Mouse (Mus musculus) layer of hippocampus, adult 9-10 months (tissue): ENCODE data around the gene Hist1h2bb.

Experiments
- DNase-seq: peaks from one replicate; pipeline ENCODE4 v3.0.0; 2022; ENCODE audit warnings: low spot score

The Hist1h2bb gene

GRCm38 (mm10) chr13:23728472-23729191 is 17.9 kb upstream of the Hist1h2bb start:
- DNase-seq = no peak

- no peak for DNase-seq
Measured at GRCm38 (mm10) chr13:23729192-23729525, 17.4 kb upstream of the Hist1h2bb start.

- DNase-seq = no peak
Measured at GRCm38 (mm10) chr13:23729706-23730105, 16.8 kb upstream of the Hist1h2bb start.

DNA sequence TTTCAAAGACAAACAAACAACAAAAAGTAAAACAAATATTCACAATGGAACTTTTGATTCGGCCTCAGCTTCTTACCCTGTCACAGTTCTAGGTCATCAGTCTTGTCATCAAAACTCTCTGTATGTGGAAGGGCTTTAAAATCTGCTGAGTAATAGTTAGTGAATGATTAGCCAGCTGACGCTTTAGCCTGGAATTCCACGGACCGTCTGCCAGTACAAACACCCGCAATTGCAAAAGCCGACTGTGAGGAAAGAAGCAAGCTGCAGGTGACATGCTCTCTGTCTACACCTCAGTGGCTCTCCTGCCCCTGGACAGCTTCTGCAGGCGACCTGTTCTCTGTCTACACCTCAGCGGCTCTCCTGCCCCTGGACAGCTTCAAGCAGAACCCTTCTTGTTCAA is 16.1 kb upstream of the Hist1h2bb start:
- no peak for DNase-seq

DNA sequence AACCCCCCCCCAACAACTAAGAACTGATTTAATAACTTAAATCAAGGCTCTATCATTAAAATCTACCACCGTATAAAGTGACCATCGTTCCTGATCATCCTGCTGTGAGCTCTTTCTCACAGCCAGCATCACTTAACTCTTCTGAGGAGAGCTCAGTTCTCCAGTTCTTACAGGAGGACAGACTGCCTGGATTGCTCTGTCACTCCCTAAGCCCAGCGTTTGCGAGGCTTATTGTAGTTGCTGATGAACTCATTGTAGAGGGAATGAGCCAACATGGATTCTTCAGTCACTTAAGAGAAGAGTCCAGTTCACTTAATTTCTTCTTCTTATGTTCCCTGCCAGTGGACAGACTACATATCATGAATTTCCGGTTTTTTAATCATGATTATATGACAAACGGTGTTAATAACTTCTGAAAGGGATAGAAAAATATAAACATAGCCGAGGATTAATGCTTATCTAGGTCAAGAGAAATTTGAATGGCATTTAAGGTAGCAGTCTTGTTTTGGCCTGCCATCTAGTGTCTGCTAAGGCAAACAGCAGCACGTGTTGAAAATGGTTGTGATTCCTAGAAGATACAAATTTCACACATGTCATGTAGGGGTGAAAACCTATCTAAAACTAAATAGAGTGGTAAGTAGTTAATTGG is 14.3 kb upstream of the Hist1h2bb start:
- DNase-seq = no peak

DNA sequence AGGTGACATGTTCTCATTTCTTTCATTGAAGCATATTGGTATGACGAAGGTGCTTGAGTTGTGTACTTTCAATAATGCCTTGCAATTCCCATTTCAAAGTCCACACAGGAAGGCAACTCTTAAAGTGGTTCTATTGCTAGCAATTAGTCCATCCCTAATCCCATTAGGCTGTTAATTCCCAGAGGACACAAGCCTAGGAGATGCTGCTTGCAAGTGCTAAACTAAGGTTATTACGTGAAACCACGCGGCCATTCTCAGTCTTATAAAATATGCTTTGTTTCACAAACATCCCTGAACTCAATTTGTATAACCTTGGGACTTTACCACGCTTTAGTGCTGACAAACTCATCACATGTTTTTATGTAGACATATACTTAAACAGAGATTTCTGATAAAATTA is 9.4 kb upstream of the Hist1h2bb start:
- DNase-seq = no peak

GRCm38 (mm10) chr13:23738041-23738440 is 8.5 kb upstream of the Hist1h2bb start:
- no peak for DNase-seq

DNA sequence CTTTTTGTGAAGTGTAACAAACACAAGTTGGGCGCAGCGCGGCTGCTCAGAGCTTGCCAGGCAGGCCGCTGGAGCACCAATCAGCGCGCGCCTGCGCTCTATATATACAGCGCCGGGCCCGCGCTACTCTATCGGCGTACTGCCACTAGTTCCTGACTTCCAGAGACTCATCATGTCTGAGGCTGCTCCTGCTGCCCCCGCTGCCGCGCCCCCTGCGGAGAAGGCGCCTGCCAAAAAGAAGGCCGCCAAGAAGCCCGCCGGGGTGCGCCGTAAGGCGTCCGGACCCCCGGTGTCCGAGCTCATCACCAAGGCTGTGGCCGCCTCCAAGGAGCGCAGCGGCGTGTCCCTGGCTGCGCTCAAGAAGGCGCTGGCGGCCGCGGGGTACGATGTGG is 7.9 kb upstream of the Hist1h2bb start, which contains the start of gene Hist1h1c:
Gene Hist1h1c, plus strand, starts transcription at position 132 of the 392 bp plus-strand sequence.
- DNase-seq = peak; percentile 69

- peak; percentile 89 for DNase-seq
Measured at GRCm38 (mm10) chr13:23739069-23739921, 7.2 kb upstream of the Hist1h2bb start.

DNA sequence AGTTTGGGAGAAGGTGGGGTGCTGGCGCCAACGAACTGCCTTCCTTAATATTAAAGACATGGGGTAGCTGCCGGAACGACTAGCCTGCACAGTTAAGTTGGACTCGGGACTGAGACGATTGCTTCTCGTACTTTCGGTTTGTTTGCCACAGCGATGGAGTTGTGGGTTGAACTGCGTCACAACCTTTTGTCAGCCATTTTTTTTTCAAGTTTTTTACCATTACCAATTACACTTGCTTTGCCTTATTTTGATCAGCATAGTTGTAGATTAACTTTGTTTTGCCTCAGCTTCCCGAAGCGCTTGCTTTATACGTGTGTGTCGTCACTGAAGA is 6.6 kb upstream of the Hist1h2bb start:
- DNase-seq = no peak

DNA sequence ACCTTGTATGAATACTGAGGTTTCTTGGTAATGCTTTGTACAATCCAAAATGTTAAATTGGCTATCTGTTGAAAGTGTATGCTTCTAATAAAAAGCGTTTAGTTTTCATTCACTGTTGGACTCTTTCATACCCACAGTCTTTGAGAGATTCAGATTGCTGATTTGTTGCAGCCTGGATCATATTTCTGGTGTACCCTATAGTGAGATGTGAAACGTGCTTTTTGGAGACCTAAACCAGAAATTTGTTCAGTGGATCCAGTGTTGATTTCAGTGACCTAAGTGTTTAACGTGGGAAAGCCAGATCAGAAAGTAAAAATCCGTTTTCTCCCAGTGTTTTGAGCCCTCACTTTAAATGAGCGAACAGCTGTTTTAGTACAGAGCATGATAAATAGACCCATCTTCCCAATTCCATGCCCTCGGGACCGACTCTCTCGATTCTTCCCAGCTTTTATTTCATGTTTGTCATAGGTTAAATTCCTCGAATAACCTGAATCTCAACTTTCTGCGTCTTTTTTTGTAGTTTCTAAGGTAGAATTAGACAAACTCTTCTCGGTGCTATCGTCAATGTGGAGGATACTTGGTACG is 6.2 kb upstream of the Hist1h2bb start:
- no peak for DNase-seq

- no peak for DNase-seq
Measured at GRCm38 (mm10) chr13:23740910-23741309, 5.6 kb upstream of the Hist1h2bb start.

DNA sequence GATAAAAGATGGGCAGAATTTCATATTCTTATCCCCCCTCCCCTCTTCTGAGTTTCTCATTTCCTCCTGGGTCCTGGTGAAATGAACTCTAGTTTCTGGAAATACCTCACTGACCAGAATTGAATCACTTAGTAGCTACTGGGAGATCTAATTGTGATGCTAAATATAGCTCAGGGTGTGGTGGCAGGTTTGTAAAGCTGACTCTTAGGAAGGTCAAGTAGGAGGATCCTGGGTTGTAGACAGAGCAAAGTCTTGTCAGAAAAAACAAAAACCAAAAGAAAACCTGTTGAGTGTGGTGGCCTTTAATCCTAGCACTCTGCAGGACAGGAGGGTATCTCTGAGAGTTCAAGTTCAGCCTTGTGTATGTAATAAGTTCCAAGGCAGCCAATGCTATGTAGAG is 4.5 kb upstream of the Hist1h2bb start:
- no peak for DNase-seq

GRCm38 (mm10) chr13:23743215-23743614 is 3.3 kb upstream of the Hist1h2bb start:
- DNase-seq = no peak

- no peak for DNase-seq
Measured at GRCm38 (mm10) chr13:23743963-23744362, 2.6 kb upstream of the Hist1h2bb start.

GRCm38 (mm10) chr13:23744421-23745380 is 1.8 kb upstream of the Hist1h2bb start:
- DNase-seq = no peak

GRCm38 (mm10) chr13:23745381-23746161 is 963 bp upstream of the Hist1h2bb start, which contains the start of gene Hist1h3c:
Gene Hist1h3c (minus strand): TSS chr13:23745602.
- DNase-seq = peak; percentile 78

GRCm38 (mm10) chr13:23747081-23747891 is 752 bp downstream of the Hist1h2bb start:
- DNase-seq = no peak

- DNase-seq = no peak
Measured at GRCm38 (mm10) chr13:23747892-23748288, 1.4 kb downstream of the Hist1h2bb start.
